Mouse (Mus musculus) 416B (cell line): ENCODE measurements around the gene Cwc25.
A peak's percentile ranks its signal among the peaks of the same experiment; 100 is the strongest.

Experiments
- DNase-seq: peaks from one replicate; pipeline ENCODE4 v3.0.0; 2011; ENCODE audit warnings: low read depth

Cwc25 gene

GRCm38 (mm10) chr11:97698741-97699611, 67.4 kb downstream of the Cwc25 start:
- DNase-seq, result peak; percentile 84

- DNase-seq, result no peak
Measured at GRCm38 (mm10) chr11:97697891-97698529, 68.3 kb downstream of the Cwc25 start.

- DNase-seq, result no peak
Measured at GRCm38 (mm10) chr11:97697199-97697890, 69.0 kb downstream of the Cwc25 start.

GRCm38 (mm10) chr11:97696669-97697068, 69.7 kb downstream of the Cwc25 start:
- no peak for DNase-seq

GRCm38 (mm10) chr11:97695712-97696401, 70.5 kb downstream of the Cwc25 start:
- DNase-seq, result no peak
